Mouse (Mus musculus): ENCODE results near the gene Acap1. TPM values are rescaled to one million over a fixed set of nuclear protein-coding genes. Genes with fewer than 3 reads are reported as not detected.

Acap1 gene
- polyA plus RNA-seq, 1 experiment from 2014 or later = 0.70 TPM

DNA sequence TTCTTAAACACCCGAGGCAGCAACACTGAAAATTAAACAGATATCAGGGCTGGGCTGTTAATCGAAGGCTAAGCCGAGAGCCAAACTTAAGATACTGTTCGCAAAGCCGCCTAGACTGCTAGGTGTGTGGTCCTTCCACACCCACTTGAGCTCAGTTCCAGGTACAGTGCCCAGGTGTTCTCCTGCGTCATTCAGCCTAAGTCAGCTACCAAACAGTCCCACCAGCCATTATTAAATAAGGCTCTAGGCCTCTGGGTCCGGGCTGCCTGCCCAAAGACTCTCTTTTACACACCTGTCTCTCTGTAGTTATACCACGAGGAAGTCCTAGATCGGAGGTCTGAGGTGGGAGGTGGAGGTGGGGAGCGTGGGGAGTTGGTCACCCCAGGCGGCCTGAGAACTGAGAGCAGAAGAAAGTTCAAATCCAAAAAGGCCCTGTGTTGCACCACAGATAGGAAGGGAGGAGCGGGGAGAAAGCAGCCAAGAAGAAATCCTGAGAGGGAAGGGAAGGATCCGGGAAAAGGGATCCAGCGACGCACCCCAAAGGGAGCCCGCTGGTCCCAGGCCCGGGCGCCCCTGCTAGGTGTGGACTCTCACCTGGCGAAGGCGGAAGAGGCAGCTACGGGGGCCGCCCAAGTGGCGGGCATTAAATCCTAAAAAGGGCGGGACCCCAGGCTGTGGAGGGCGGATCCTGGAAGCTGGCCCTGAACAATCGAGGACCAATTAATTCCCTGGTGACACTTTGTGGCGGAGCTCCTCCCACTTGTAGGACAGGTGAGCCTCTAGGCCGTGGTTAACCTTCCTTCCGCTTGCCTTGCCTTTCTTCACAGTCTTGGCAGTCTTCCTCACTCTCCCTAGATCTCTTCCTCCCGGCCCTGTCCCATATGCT is 37.0 kb downstream of the Acap1 start, which contains the start of gene Tnk1:
Gene Tnk1, minus strand, starts transcription at position 618 of the 886 bp plus-strand sequence.
- Histone ChIP-seq H3K9ac (ENCODE audit: low read length) (peak within 1 kb of the TSS; percentile 52), H3K4me2 (replicated peaks; ENCODE audit: low read depth) (peak within 1 kb of the TSS; percentile 51), H3K27ac (replicated peaks) (peak within 1 kb of the TSS; percentile 87), H3K4me1 (replicated peaks; ENCODE audit: control insufficient read depth, insufficient read depth) (no peaks in the 10 kb centered on the region), H3K9me3 (ENCODE audit: control insufficient read depth, low read length) (no peaks in the 10 kb centered on the region), H3K27me3 (ENCODE audit: control insufficient read depth, insufficient read depth, low read length) (no peaks in the 10 kb centered on the region), H3K36me3 (ENCODE audit: control insufficient read depth, insufficient read depth, low read length) (no peaks in the 10 kb centered on the region), H3K4me3 (ENCODE audit: low read depth, low read length) (peak within 1 kb of the TSS; percentile 38)
- TF ChIP-seq CTCF (IDR thresholded peaks at IDR 0.05; ENCODE audit: low read depth) (no peak), EP300 (optimal IDR thresholded peaks at IDR 0.05) (no peak)
- ATAC-seq (ENCODE audit: low FRiP score, low TSS enrichment) = peak; percentile 89
- 17% methylated on average over 30 of the region's 30 CpGs for WGBS
- DNase-seq (ENCODE audit: low spot score) = peak; percentile 93

- H3K9ac ChIP-seq (ENCODE audit: low read length) = no peak overlapping the region
- no peaks in the 10 kb centered on the region for H3K27me3 ChIP-seq (ENCODE audit: control insufficient read depth, insufficient read depth, low read length)
- WGBS = 36% methylated on average over 16 of the region's 16 CpGs
- TF ChIP-seq EP300 (optimal IDR thresholded peaks at IDR 0.05) (no peak), CTCF (IDR thresholded peaks at IDR 0.05; ENCODE audit: low read depth) (peak; percentile 64)
- no peak overlapping the region for H3K27ac ChIP-seq (replicated peaks)
- no peaks in the 10 kb centered on the region for H3K4me1 ChIP-seq (replicated peaks; ENCODE audit: control insufficient read depth, insufficient read depth)
- no peak overlapping the region for H3K4me3 ChIP-seq (ENCODE audit: low read depth, low read length)
- peaks cover 11% of the 10 kb centered on the region for H3K36me3 ChIP-seq (ENCODE audit: control insufficient read depth, insufficient read depth, low read length)
- ATAC-seq (ENCODE audit: low FRiP score, low TSS enrichment) (no peak), DNase-seq (ENCODE audit: low spot score) (no peak)
- no peaks in the 10 kb centered on the region for H3K9me3 ChIP-seq (ENCODE audit: control insufficient read depth, low read length)
- no peak overlapping the region for H3K4me2 ChIP-seq (replicated peaks; ENCODE audit: low read depth)
These were observed 40.0 kb downstream of the Acap1 start for GRCm38 (mm10) chr11:69855347-69855746.

- WGBS = 78% methylated on average over 10 of the region's 10 CpGs
- no peak overlapping the region for H3K9ac ChIP-seq (ENCODE audit: low read length)
- no peak for ATAC-seq (ENCODE audit: low FRiP score, low TSS enrichment)
These were observed 40.7 kb downstream of the Acap1 start for GRCm38 (mm10) chr11:69854680-69855079.

GRCm38 (mm10) chr11:69853994-69854393 is 41.3 kb downstream of the Acap1 start:
- ATAC-seq (ENCODE audit: low FRiP score, low TSS enrichment) (no peak), DNase-seq (ENCODE audit: low spot score) (no peak)
- no peak overlapping the region for H3K27ac ChIP-seq (replicated peaks)
- no peak overlapping the region for H3K4me2 ChIP-seq (replicated peaks; ENCODE audit: low read depth)
- H3K9ac ChIP-seq (ENCODE audit: low read length) = no peak overlapping the region
- TF ChIP-seq CTCF (IDR thresholded peaks at IDR 0.05; ENCODE audit: low read depth) (no peak), EP300 (optimal IDR thresholded peaks at IDR 0.05) (no peak)
- H3K4me3 ChIP-seq (ENCODE audit: low read depth, low read length) = no peak overlapping the region
- H3K36me3 ChIP-seq (ENCODE audit: control insufficient read depth, insufficient read depth, low read length) = peaks cover 21% of the 10 kb centered on the region
- no peaks in the 10 kb centered on the region for H3K9me3 ChIP-seq (ENCODE audit: control insufficient read depth, low read length)
- H3K27me3 ChIP-seq (ENCODE audit: control insufficient read depth, insufficient read depth, low read length) = no peaks in the 10 kb centered on the region
- H3K4me1 ChIP-seq (replicated peaks; ENCODE audit: control insufficient read depth, insufficient read depth) = no peaks in the 10 kb centered on the region
- WGBS = 48% methylated on average over 7 of the region's 7 CpGs

More at GRCm38 (mm10) chr11:69854680-69855079, 40.7 kb downstream of the Acap1 start:
- H3K4me2 ChIP-seq (replicated peaks; ENCODE audit: low read depth) = no peak overlapping the region
- H3K9me3 ChIP-seq (ENCODE audit: control insufficient read depth, low read length) = no peaks in the 10 kb centered on the region
- H3K4me1 ChIP-seq (replicated peaks; ENCODE audit: control insufficient read depth, insufficient read depth) = no peaks in the 10 kb centered on the region
- no peak for DNase-seq (ENCODE audit: low spot score)
- no peaks in the 10 kb centered on the region for H3K27me3 ChIP-seq (ENCODE audit: control insufficient read depth, insufficient read depth, low read length)
- TF ChIP-seq EP300 (optimal IDR thresholded peaks at IDR 0.05) (no peak), CTCF (IDR thresholded peaks at IDR 0.05; ENCODE audit: low read depth) (no peak)
- no peak overlapping the region for H3K4me3 ChIP-seq (ENCODE audit: low read depth, low read length)
- H3K36me3 ChIP-seq (ENCODE audit: control insufficient read depth, insufficient read depth, low read length) = peaks cover 17% of the 10 kb centered on the region
- H3K27ac ChIP-seq (replicated peaks) = no peak overlapping the region

- Histone ChIP-seq H3K27ac (replicated peaks) (no peak overlapping the region), H3K36me3 (ENCODE audit: control insufficient read depth, insufficient read depth, low read length) (peaks cover 25% of the 10 kb centered on the region), H3K4me2 (replicated peaks; ENCODE audit: low read depth) (no peak overlapping the region), H3K9me3 (ENCODE audit: control insufficient read depth, low read length) (no peaks in the 10 kb centered on the region), H3K9ac (ENCODE audit: low read length) (no peak overlapping the region), H3K27me3 (ENCODE audit: control insufficient read depth, insufficient read depth, low read length) (no peaks in the 10 kb centered on the region), H3K4me3 (ENCODE audit: low read depth, low read length) (no peak overlapping the region), H3K4me1 (replicated peaks; ENCODE audit: control insufficient read depth, insufficient read depth) (no peaks in the 10 kb centered on the region; the same call in 1 of the 2 replicates)
- ATAC-seq (ENCODE audit: low FRiP score, low TSS enrichment) (no peak), DNase-seq (ENCODE audit: low spot score) (no peak)
- WGBS = 66% methylated on average over 8 of the region's 8 CpGs
- TF ChIP-seq EP300 (optimal IDR thresholded peaks at IDR 0.05) (no peak), CTCF (IDR thresholded peaks at IDR 0.05; ENCODE audit: low read depth) (no peak)
These were observed 44.6 kb downstream of the Acap1 start for GRCm38 (mm10) chr11:69850754-69851153.

DNA sequence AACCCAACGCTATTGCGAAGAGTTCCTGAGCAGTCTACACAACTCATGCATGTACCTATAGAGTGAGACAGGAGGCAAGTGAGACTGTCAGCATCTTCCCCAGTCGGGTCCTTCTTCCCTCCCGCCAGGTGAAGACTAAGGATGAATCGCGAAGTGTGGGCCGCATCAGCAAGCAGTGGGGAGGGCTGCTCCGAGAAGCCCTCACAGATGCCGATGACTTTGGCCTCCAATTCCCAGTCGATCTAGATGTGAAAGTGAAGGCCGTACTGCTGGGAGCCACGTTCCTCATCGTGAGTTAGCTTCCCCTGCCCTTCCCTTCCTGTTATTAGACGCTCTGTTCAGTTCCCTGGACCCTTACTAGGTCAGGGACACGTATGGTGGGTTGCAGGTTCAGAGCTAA is 45.5 kb downstream of the Acap1 start:
- Histone ChIP-seq H3K4me2 (replicated peaks; ENCODE audit: low read depth) (no peak overlapping the region), H3K9me3 (ENCODE audit: control insufficient read depth, low read length) (no peaks in the 10 kb centered on the region), H3K36me3 (ENCODE audit: control insufficient read depth, insufficient read depth, low read length) (peaks cover 25% of the 10 kb centered on the region), H3K27ac (replicated peaks) (no peak overlapping the region), H3K27me3 (ENCODE audit: control insufficient read depth, insufficient read depth, low read length) (no peaks in the 10 kb centered on the region), H3K4me1 (replicated peaks; ENCODE audit: control insufficient read depth, insufficient read depth) (no peaks in the 10 kb centered on the region; the same call in none of the 2 replicates), H3K9ac (ENCODE audit: low read length) (no peak overlapping the region), H3K4me3 (ENCODE audit: low read depth, low read length) (no peak overlapping the region)
- TF ChIP-seq EP300 (optimal IDR thresholded peaks at IDR 0.05) (no peak), CTCF (IDR thresholded peaks at IDR 0.05; ENCODE audit: low read depth) (no peak)
- WGBS = 89% methylated on average over 15 of the region's 15 CpGs
- ATAC-seq (ENCODE audit: low FRiP score, low TSS enrichment) (no peak), DNase-seq (ENCODE audit: low spot score) (no peak)

Measured in stomach, postnatal 0 days (tissue).